Mouse (Mus musculus) MEL (cell line): ENCODE data around the gene Olfml3.

Experiments
- CHD2 ChIP-seq: IDR thresholded peaks from 2 replicates; pipeline ENCODE4 v1.6.1; 2011; ENCODE audit warnings: low read length, improper control_type of control experiment
- CTCF ChIP-seq, 3 experiments: IDR thresholded peaks in 2 of 3; conservative IDR thresholded peaks in 1 of 3; 2 replicates each; pipeline ENCODE4 v1.5.1; 2011 to 2012; ENCODE audit warnings: low read length in 3 of 3, low read depth in 2 of 3, mild to moderate bottlenecking in 2 of 3, improper control_type of control experiment in 1 of 3, inconsistent platforms in 1 of 3, mixed read lengths in 1 of 3, moderate library complexity in 1 of 3; ENCODE audit not compliant: control insufficient read depth in 1 of 3, insufficient read depth in 1 of 3, poor library complexity in 1 of 3, severe bottlenecking in 1 of 3
- E2F4 ChIP-seq: IDR thresholded peaks from 2 replicates; pipeline ENCODE4 v1.6.1; 2011; ENCODE audit warnings: low read depth, low read length, improper control_type of control experiment, borderline replicate concordance
- ELF1 ChIP-seq: IDR thresholded peaks from 2 replicates; pipeline ENCODE4 v1.6.1; 2014; ENCODE audit warnings: low read depth, mild to moderate bottlenecking, inconsistent platforms, low read length, improper control_type of control experiment, moderate library complexity
- EP300 ChIP-seq, 2 experiments: IDR thresholded peaks; 2 replicates each; pipeline ENCODE4 v1.6.1; 2011; ENCODE audit warnings: improper control_type of control experiment in 2 of 2, low read length in 2 of 2, low read depth in 1 of 2, mild to moderate bottlenecking in 1 of 2
- GATA1 ChIP-seq: IDR thresholded peaks from 2 replicates; pipeline ENCODE4 v1.6.1; 2011; ENCODE audit warnings: low read depth, low read length, improper control_type of control experiment
- POLR2A ChIP-seq, 2 experiments: IDR thresholded peaks; 2 replicates each; pipeline ENCODE4 v1.6.1; 2011 to 2012; ENCODE audit warnings: low read length in 2 of 2, mild to moderate bottlenecking in 2 of 2, control low read depth in 1 of 2, improper control_type of control experiment in 1 of 2, low read depth in 1 of 2, moderate library complexity in 1 of 2; ENCODE audit not compliant: control insufficient read depth in 1 of 2, insufficient read depth in 1 of 2, poor library complexity in 1 of 2
- POLR2AphosphoS5 ChIP-seq: IDR thresholded peaks from 2 replicates; pipeline ENCODE4 v1.6.1; 2012; ENCODE audit warnings: low read depth, borderline replicate concordance, mild to moderate bottlenecking, inconsistent platforms, low read length, moderate library complexity, mixed read lengths
- SMC3 ChIP-seq: IDR thresholded peaks from 2 replicates; pipeline ENCODE4 v1.6.1; 2011; ENCODE audit warnings: low read depth, low read length, improper control_type of control experiment
- TAL1 ChIP-seq: IDR thresholded peaks from 2 replicates; pipeline ENCODE4 v1.6.1; 2012; ENCODE audit warnings: mild to moderate bottlenecking, inconsistent platforms, low read length, moderate library complexity, mixed read lengths
- TBP ChIP-seq: IDR thresholded peaks from 2 replicates; pipeline ENCODE4 v1.8.0; 2011; ENCODE audit warnings: low read depth, low read length, improper control_type of control experiment
- USF1 ChIP-seq: IDR thresholded peaks from 2 replicates; pipeline ENCODE4 v1.6.1; 2014; ENCODE audit warnings: low read depth, mild to moderate bottlenecking, inconsistent platforms, low read length, improper control_type of control experiment, moderate library complexity
- ZNF384 ChIP-seq: IDR thresholded peaks from 2 replicates; pipeline ENCODE4 v1.6.1; 2012; ENCODE audit warnings: low read depth, mild to moderate bottlenecking, inconsistent platforms, low read length, improper control_type of control experiment

DNA sequence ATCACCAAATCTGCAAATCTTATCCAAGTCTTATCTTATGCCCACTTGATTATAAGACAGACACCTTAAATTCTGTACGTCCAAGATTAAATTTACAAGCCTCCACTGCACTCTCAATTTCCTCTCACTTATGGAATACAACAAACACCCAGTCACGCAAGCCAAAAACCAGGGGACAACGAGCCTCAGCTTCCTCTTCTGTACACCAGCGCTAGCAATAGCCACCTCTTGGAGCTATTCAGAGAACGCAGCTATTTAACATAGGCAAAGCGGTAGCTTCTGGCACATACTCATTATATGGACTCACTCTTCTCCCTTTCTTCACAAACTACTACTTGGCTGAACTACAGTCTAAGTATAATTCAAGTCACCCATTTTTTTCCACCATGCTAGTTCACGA lies 41.4 kb upstream of the Olfml3 start:
- TF ChIP-seq ZNF384, result no peak
- no peak for TF ChIP-seq POLR2A (IDR thresholded peaks at IDR 0.05; ENCODE audit: control insufficient read depth in 1 of 2, insufficient read depth in 1 of 2, low read depth in 1 of 2, low read length in 2 of 2, poor library complexity in 1 of 2)
- no peak for TF ChIP-seq CTCF (IDR thresholded peaks at IDR 0.05 in 2 of 3, conservative IDR thresholded peaks at IDR 0.05 in 1 of 3; ENCODE audit: control insufficient read depth in 1 of 3, insufficient read depth in 1 of 3, low read depth in 2 of 3, low read length in 3 of 3, poor library complexity in 1 of 3, severe bottlenecking in 1 of 3)
- no peak for TF ChIP-seq EP300 (IDR thresholded peaks at IDR 0.05; ENCODE audit: low read depth in 1 of 2, low read length in 2 of 2)
- no peak for TF ChIP-seq TBP
- no peak for TF ChIP-seq ELF1
- no peak for TF ChIP-seq CHD2
- 0 out of 2 replicates have a peak, but pooled peaks have one; percentile 30 for TF ChIP-seq GATA1
- TF ChIP-seq SMC3, result no peak
- no peak for TF ChIP-seq POLR2AphosphoS5
- TF ChIP-seq USF1, result no peak
- no peak for TF ChIP-seq TAL1
- no peak for TF ChIP-seq E2F4
